Mouse (Mus musculus) bone marrow, adult 2 months (tissue): ENCODE results near the gene Prkab2.

Experiments used
- CTCF ChIP-seq: fragments of 200-500 bp; IDR thresholded peaks from 2 replicates; pipeline ENCODE4 v1.5.1; 2011; ENCODE audit warnings: low read length, control low read depth; ENCODE audit not compliant: control insufficient read depth, insufficient read depth
- POLR2A ChIP-seq: fragments of 200-500 bp; IDR thresholded peaks from 2 replicates; pipeline ENCODE4 v1.6.1; 2011; ENCODE audit warnings: low read depth, mild to moderate bottlenecking, control low read depth, low read length, borderline replicate concordance; ENCODE audit not compliant: control insufficient read depth

- TF ChIP-seq CTCF (no peak), POLR2A (no peak)
Measured at GRCm38 (mm10) chr3:97617899-97618298, 40.1 kb upstream of the Prkab2 start.
